Mouse (Mus musculus): Measurements from ENCODE around the gene BC048562. TPM values are rescaled to one million over a fixed set of nuclear protein-coding genes. Genes with fewer than 3 reads are reported as not detected.

BC048562 gene
- polyA plus RNA-seq, 1 experiment from 2014 or later = not detected

DNA sequence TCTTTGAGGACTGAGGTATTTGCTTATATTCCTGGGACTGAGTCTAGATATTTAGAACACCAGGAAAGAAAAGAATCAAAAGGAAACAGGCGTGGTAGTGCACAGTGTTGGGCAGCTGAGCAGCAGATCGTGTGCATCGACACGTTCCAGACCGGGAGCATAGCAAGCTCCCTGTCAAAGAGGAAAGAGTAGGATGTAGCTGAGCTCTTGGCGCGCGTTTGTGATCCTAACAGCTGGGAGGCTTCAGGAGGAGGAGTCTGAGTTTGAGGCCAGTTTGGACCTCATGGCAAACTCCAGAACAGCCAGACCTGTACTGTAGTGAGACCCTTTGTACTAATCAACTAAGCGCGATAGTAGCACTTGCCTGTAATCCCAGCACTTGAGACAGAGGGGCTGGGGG is 25.9 kb downstream of the BC048562 start:
- H3K4me3 ChIP-seq (replicated peaks; ENCODE audit: low read length) = peak overlapping the region; percentile 86
- peak; percentile 86 for ATAC-seq (ENCODE audit: insufficient read depth, low FRiP score)
- peaks cover 14% of the 10 kb centered on the region for H3K36me3 ChIP-seq (ENCODE audit: control insufficient read depth, insufficient read depth, low read length)
- H3K27ac ChIP-seq (ENCODE audit: low read length) = peak overlapping the region; percentile 94
- peaks cover 20% of the 10 kb centered on the region for H3K4me1 ChIP-seq (ENCODE audit: control insufficient read depth, insufficient read depth, low read length)
- H3K9ac ChIP-seq (ENCODE audit: low read length) = peak overlapping the region; percentile 95; the same call in 1 of the 2 replicates
- peak overlapping the region; percentile 80 for H3K4me2 ChIP-seq (ENCODE audit: low read depth, low read length)
- no peaks in the 10 kb centered on the region for H3K27me3 ChIP-seq (ENCODE audit: control insufficient read depth, insufficient read depth, low read length)
- H3K9me3 ChIP-seq (replicated peaks; ENCODE audit: control insufficient read depth, low read length) = no peaks in the 10 kb centered on the region
- 38% methylated on average over 10 of the region's 10 CpGs for WGBS

- no peak overlapping the region for H3K4me3 ChIP-seq (replicated peaks; ENCODE audit: low read length)
- 0 out of 2 replicates have a peak overlapping the region, but pooled peaks have one; percentile 19 for H3K9ac ChIP-seq (ENCODE audit: low read length)
- 93% methylated on average over 9 of the region's 9 CpGs for WGBS
- peaks cover 20% of the 10 kb centered on the region for H3K4me1 ChIP-seq (ENCODE audit: control insufficient read depth, insufficient read depth, low read length)
- H3K36me3 ChIP-seq (ENCODE audit: control insufficient read depth, insufficient read depth, low read length) = peaks cover 14% of the 10 kb centered on the region
- no peaks in the 10 kb centered on the region for H3K9me3 ChIP-seq (replicated peaks; ENCODE audit: control insufficient read depth, low read length)
- H3K27ac ChIP-seq (ENCODE audit: low read length) = no peak overlapping the region
- no peak for ATAC-seq (ENCODE audit: insufficient read depth, low FRiP score)
- no peaks in the 10 kb centered on the region for H3K27me3 ChIP-seq (ENCODE audit: control insufficient read depth, insufficient read depth, low read length)
- H3K4me2 ChIP-seq (ENCODE audit: low read depth, low read length) = no peak overlapping the region
Observed at GRCm38 (mm10) chr9:108463713-108464112, 27.4 kb downstream of the BC048562 start.

DNA sequence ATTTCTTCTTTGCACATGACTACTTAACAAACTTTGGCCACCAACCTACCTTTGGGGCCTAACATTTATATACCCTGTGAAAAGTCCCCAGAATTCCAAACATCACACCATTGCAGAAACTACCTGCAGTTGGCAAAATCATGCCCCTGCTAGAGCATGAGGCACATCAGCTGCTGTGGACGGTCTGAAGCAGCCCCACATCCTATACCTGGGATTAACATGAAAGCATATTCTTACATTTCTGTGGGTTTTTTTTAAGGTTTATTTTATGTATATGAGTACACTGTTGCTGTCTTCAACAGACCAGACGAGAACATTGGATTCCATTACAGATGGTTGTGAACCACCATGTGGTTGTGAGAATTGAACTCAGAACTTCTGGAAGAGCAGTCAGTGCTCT is 29.9 kb downstream of the BC048562 start:
- 89% methylated on average over 2 of the region's 2 CpGs for WGBS
- H3K4me1 ChIP-seq (ENCODE audit: control insufficient read depth, insufficient read depth, low read length) = peaks cover 15% of the 10 kb centered on the region
- ATAC-seq (ENCODE audit: insufficient read depth, low FRiP score) = no peak
- no peak overlapping the region for H3K27ac ChIP-seq (ENCODE audit: low read length)
- no peaks in the 10 kb centered on the region for H3K27me3 ChIP-seq (ENCODE audit: control insufficient read depth, insufficient read depth, low read length)
- no peak overlapping the region for H3K4me2 ChIP-seq (ENCODE audit: low read depth, low read length)
- no peaks in the 10 kb centered on the region for H3K9me3 ChIP-seq (replicated peaks; ENCODE audit: control insufficient read depth, low read length)
- peaks cover 14% of the 10 kb centered on the region for H3K36me3 ChIP-seq (ENCODE audit: control insufficient read depth, insufficient read depth, low read length)
- H3K9ac ChIP-seq (ENCODE audit: low read length) = no peak overlapping the region
- no peak overlapping the region for H3K4me3 ChIP-seq (replicated peaks; ENCODE audit: low read length)

- no peak overlapping the region for H3K9ac ChIP-seq (ENCODE audit: low read length)
- H3K4me3 ChIP-seq (replicated peaks; ENCODE audit: low read length) = no peak overlapping the region
- 55% methylated on average over 5 of the region's 5 CpGs for WGBS
- H3K36me3 ChIP-seq (ENCODE audit: control insufficient read depth, insufficient read depth, low read length) = peaks cover under 1% of the 10 kb centered on the region; the same call in 1 of the 2 replicates
- no peaks in the 10 kb centered on the region for H3K4me1 ChIP-seq (ENCODE audit: control insufficient read depth, insufficient read depth, low read length)
- no peak overlapping the region for H3K4me2 ChIP-seq (ENCODE audit: low read depth, low read length)
- H3K27ac ChIP-seq (ENCODE audit: low read length) = no peak overlapping the region
- no peaks in the 10 kb centered on the region for H3K27me3 ChIP-seq (ENCODE audit: control insufficient read depth, insufficient read depth, low read length)
- no peak for ATAC-seq (ENCODE audit: insufficient read depth, low FRiP score)
- no peaks in the 10 kb centered on the region for H3K9me3 ChIP-seq (replicated peaks; ENCODE audit: control insufficient read depth, low read length)
Observed at GRCm38 (mm10) chr9:108469430-108469829, 33.1 kb downstream of the BC048562 start.

GRCm38 (mm10) chr9:108469845-108470244 is 33.6 kb downstream of the BC048562 start:
- Histone ChIP-seq H3K4me2 (ENCODE audit: low read depth, low read length) (no peak overlapping the region), H3K27me3 (ENCODE audit: control insufficient read depth, insufficient read depth, low read length) (no peaks in the 10 kb centered on the region), H3K9me3 (replicated peaks; ENCODE audit: control insufficient read depth, low read length) (no peaks in the 10 kb centered on the region), H3K36me3 (ENCODE audit: control insufficient read depth, insufficient read depth, low read length) (no peaks in the 10 kb centered on the region; the same call in 1 of the 2 replicates), H3K4me1 (ENCODE audit: control insufficient read depth, insufficient read depth, low read length) (no peaks in the 10 kb centered on the region), H3K27ac (ENCODE audit: low read length) (no peak overlapping the region), H3K9ac (ENCODE audit: low read length) (no peak overlapping the region), H3K4me3 (replicated peaks; ENCODE audit: low read length) (no peak overlapping the region)
- WGBS = 59% methylated on average over 4 of the region's 4 CpGs
- ATAC-seq (ENCODE audit: insufficient read depth, low FRiP score) = no peak

DNA sequence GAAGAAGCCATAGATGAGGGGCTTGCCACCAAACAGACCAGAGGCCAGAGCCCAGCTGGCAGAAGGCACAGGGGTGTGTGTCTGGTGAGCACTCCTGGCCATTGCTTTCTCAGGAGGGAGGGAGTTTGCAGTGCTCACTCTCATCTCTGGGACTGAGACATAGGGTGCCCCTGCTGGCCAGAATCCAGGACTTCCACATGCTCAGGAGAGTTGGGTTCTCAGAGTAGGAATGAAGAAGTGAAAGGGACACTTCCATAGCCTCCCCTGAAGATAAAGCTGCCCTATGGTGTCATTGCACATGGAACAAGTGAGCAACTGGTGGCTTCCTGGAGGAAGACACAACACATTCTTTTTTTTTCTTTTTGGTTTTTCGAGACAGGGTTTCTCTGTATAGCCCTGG is 38.2 kb downstream of the BC048562 start:
- Histone ChIP-seq H3K27ac (ENCODE audit: low read length) (no peak overlapping the region), H3K36me3 (ENCODE audit: control insufficient read depth, insufficient read depth, low read length) (no peaks in the 10 kb centered on the region), H3K27me3 (ENCODE audit: control insufficient read depth, insufficient read depth, low read length) (no peaks in the 10 kb centered on the region), H3K4me2 (ENCODE audit: low read depth, low read length) (no peak overlapping the region), H3K9ac (ENCODE audit: low read length) (no peak overlapping the region), H3K4me1 (ENCODE audit: control insufficient read depth, insufficient read depth, low read length) (0 out of 2 replicates have a peak, but pooled peaks cover 6% of the 10 kb centered on the region), H3K4me3 (replicated peaks; ENCODE audit: low read length) (no peak overlapping the region), H3K9me3 (replicated peaks; ENCODE audit: control insufficient read depth, low read length) (no peaks in the 10 kb centered on the region)
- 78% methylated on average over 1 of the region's 1 CpGs for WGBS
- no peak for ATAC-seq (ENCODE audit: insufficient read depth, low FRiP score)

- 1% methylated on average over 20 of the region's 20 CpGs for WGBS
- Histone ChIP-seq H3K9me3 (replicated peaks; ENCODE audit: control insufficient read depth, low read length) (no peaks in the 10 kb centered on the region), H3K36me3 (ENCODE audit: control insufficient read depth, insufficient read depth, low read length) (0 out of 2 replicates have a peak, but pooled peaks cover 7% of the 10 kb centered on the region), H3K4me3 (replicated peaks; ENCODE audit: low read length) (peak overlapping the region; percentile 46), H3K9ac (ENCODE audit: low read length) (peak overlapping the region; percentile 87), H3K4me2 (ENCODE audit: low read depth, low read length) (peak overlapping the region; percentile 49), H3K27ac (ENCODE audit: low read length) (peak overlapping the region; percentile 79), H3K27me3 (ENCODE audit: control insufficient read depth, insufficient read depth, low read length) (no peaks in the 10 kb centered on the region), H3K4me1 (ENCODE audit: control insufficient read depth, insufficient read depth, low read length) (peaks cover 14% of the 10 kb centered on the region; the same call in 1 of the 2 replicates)
- peak; percentile 84 for ATAC-seq (ENCODE audit: insufficient read depth, low FRiP score)
Observed at GRCm38 (mm10) chr9:108478638-108479156, 42.4 kb downstream of the BC048562 start.

GRCm38 (mm10) chr9:108479241-108479640 is 43.0 kb downstream of the BC048562 start:
- Histone ChIP-seq H3K27ac (ENCODE audit: low read length) (0 out of 2 replicates have a peak overlapping the region, but pooled peaks have one; percentile 3), H3K9ac (ENCODE audit: low read length) (peak overlapping the region; percentile 87), H3K27me3 (ENCODE audit: control insufficient read depth, insufficient read depth, low read length) (no peaks in the 10 kb centered on the region), H3K9me3 (replicated peaks; ENCODE audit: control insufficient read depth, low read length) (no peaks in the 10 kb centered on the region), H3K4me3 (replicated peaks; ENCODE audit: low read length) (peak overlapping the region; percentile 46; the same call in 1 of the 2 replicates), H3K4me1 (ENCODE audit: control insufficient read depth, insufficient read depth, low read length) (peaks cover 14% of the 10 kb centered on the region; the same call in 1 of the 2 replicates), H3K4me2 (ENCODE audit: low read depth, low read length) (peak overlapping the region; percentile 68), H3K36me3 (ENCODE audit: control insufficient read depth, insufficient read depth, low read length) (peaks cover 11% of the 10 kb centered on the region; the same call in 1 of the 2 replicates)
- ATAC-seq (ENCODE audit: insufficient read depth, low FRiP score) = no peak
- 32% methylated on average over 11 of the region's 11 CpGs for WGBS

DNA sequence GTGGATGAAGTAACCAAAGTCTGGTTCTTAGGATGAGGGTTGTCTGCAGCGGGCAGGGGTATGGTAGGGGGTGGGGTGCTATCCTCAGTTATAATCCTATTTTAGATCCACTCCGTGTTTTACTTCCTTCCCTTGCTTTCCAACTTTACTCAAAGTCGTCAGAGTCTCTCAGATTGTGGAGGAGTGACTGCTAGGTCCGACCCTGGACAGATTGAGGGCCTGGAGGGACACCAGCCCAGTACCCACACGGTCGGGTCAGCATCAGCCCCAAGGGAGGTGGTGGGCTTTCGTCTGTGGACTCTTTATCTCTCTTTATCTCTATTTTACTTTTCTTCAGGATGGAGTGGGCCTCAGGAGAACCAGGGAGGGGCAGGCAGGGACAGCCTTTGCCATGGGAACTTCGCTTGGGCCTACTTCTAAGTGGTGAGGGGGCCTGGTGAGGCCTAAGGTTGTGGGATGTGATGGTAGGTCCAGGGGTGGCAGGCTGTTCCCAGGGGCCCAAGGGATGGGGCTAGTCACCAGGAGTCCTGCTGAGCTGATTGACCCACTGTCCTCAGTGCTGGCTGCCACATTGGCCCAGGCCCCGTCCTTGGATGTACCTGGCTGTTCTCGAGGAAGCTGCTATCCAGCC is 43.6 kb downstream of the BC048562 start, which contains the start of gene Lamb2:
Lamb2 (plus strand) TSS at position 16 of the 631 bp plus-strand sequence.
- Histone ChIP-seq H3K4me1 (ENCODE audit: control insufficient read depth, insufficient read depth, low read length) (peaks cover 14% of the 10 kb centered on the region; the same call in 1 of the 2 replicates), H3K9ac (ENCODE audit: low read length) (peak within 1 kb of the TSS; percentile 87), H3K27me3 (ENCODE audit: control insufficient read depth, insufficient read depth, low read length) (no peaks in the 10 kb centered on the region), H3K4me2 (ENCODE audit: low read depth, low read length) (peak within 1 kb of the TSS; percentile 68), H3K36me3 (ENCODE audit: control insufficient read depth, insufficient read depth, low read length) (peaks cover 12% of the 10 kb centered on the region; the same call in 1 of the 2 replicates), H3K27ac (ENCODE audit: low read length) (peak within 1 kb of the TSS; percentile 79), H3K9me3 (replicated peaks; ENCODE audit: control insufficient read depth, low read length) (no peaks in the 10 kb centered on the region), H3K4me3 (replicated peaks; ENCODE audit: low read length) (peak within 1 kb of the TSS; percentile 68)
- peak; percentile 63; the same call in 1 of the 2 replicates for ATAC-seq (ENCODE audit: insufficient read depth, low FRiP score)
- WGBS = 6% methylated on average over 10 of the region's 10 CpGs
